Mouse (Mus musculus): Measurements from ENCODE around the gene Usp2. TPM values are rescaled to one million over a fixed set of nuclear protein-coding genes. Genes with fewer than 3 reads are reported as not detected.

The Usp2 gene
- polyA plus RNA-seq, 1 experiment from 2014 or later: 73.5 TPM

DNA sequence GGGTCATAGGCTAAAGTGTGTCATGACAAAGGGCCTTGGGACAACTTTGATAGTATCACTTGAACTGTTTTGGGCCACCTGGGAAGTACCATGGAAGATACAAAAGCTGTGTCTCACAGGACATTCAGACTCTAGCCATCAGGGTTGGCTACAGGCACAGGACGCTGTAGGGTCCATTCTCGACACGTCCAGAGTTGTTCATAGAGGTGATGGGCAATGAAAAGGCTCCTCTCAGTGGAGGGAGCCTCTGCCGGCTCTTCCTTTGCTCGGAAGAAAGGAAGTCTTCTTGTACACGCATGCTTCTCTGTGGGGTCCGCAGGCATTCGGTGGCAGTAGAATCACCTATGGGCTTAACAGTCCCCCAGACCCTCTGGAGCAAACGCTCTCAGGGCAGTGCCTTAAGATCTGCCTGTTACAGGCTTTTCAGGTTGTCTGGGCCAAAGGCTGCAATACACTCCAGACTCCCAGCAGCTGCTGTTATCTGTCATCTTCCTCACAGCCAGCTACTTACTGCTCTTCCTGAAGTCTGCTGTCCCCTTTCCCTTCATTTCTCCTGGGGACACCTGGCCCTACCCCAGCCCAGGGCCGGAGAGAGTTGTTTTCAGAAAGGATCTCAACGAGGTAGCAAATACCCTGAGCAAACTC is 10.6 kb downstream of the Usp2 start:
- H3K4me1 ChIP-seq (ENCODE audit: control insufficient read depth in 2 of 2, insufficient read depth in 2 of 2, low read length in 2 of 2): peaks cover 52 to 81% of the 10 kb centered on the region in 2 experiments

DNA sequence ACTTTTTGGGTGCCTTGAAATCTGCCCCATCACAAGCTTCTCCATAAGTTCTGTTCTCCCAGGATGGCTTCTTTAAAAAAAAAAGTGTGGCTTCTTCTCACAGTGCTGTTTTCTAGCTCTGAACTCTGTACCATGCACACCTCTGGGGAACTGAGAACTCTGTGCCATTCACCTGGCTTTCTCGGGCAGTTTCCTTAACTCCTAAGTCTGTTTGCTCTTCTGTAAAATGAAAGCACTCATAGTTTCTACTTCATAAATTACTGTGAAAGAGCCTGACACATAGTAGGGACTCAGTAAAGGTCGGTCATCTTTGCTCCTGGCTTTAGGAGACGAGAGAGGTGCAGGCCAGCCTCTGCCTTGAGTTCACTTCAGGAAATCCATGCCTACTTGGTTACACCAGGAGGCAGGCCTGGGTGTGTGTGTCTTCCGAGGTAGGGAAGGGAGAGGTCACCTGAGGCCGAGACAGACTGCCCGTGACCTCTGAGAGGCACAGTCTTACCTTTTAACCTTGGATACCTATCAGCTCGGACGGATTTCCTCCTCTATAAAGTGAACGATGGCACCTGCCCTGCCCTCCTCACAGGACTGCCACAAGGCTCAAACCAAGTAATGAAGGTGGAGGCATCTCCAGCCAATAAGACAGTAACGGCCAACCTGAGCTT is 11.4 kb downstream of the Usp2 start:
- H3K4me3 ChIP-seq (ENCODE audit: control insufficient read depth in 1 of 2, insufficient read depth in 1 of 2, low read depth in 1 of 2, low read length in 2 of 2): no peak overlapping the region; a peak in 1 of 4 replicates
- H3K36me3 ChIP-seq (ENCODE audit: control insufficient read depth, insufficient read depth, low read length): peaks cover 22% of the 10 kb centered on the region
- H3K9me3 ChIP-seq (ENCODE audit: control insufficient read depth, low read length): no peaks in the 10 kb centered on the region
- H3K4me1 ChIP-seq (ENCODE audit: control insufficient read depth in 2 of 2, insufficient read depth in 2 of 2, low read length in 2 of 2): peaks cover 45 to 80% of the 10 kb centered on the region in 2 experiments
- no peak for ATAC-seq (ENCODE audit: insufficient number of reproducible peaks, insufficient read depth, low FRiP score, low read depth)
- peak overlapping the region; percentile 48 for H3K4me2 ChIP-seq (ENCODE audit: low read length)
- no peaks in the 10 kb centered on the region for H3K27me3 ChIP-seq (ENCODE audit: control insufficient read depth, insufficient read depth, low read length)
- peak overlapping the region; percentile 57; the same call in 1 of the 2 replicates for H3K9ac ChIP-seq (ENCODE audit: low read length)
- 66% methylated on average over 10 of the region's 10 CpGs for WGBS
- peak overlapping the region; percentile 78 to 85 for H3K27ac ChIP-seq (replicated peaks in 1 of 2; ENCODE audit: control insufficient read depth in 1 of 2, insufficient read depth in 1 of 2, low read depth in 2 of 2, low read length in 2 of 2)

More for the DNA sequence above, 10.6 kb downstream of the Usp2 start:
- 0 out of 2 replicates have a peak overlapping the region, but pooled peaks have one; percentile 3 for H3K4me2 ChIP-seq (ENCODE audit: low read length)
- H3K36me3 ChIP-seq (ENCODE audit: control insufficient read depth, insufficient read depth, low read length): peaks cover 22% of the 10 kb centered on the region
- H3K9ac ChIP-seq (ENCODE audit: low read length): peak overlapping the region; percentile 52
- no peaks in the 10 kb centered on the region for H3K9me3 ChIP-seq (ENCODE audit: control insufficient read depth, low read length)
- H3K27ac ChIP-seq (replicated peaks in 1 of 2; ENCODE audit: control insufficient read depth in 1 of 2, insufficient read depth in 1 of 2, low read depth in 2 of 2, low read length in 2 of 2): peak overlapping the region in 1 of 2 experiments; percentile 85; a peak in 2 of 4 replicates
- ATAC-seq (ENCODE audit: insufficient number of reproducible peaks, insufficient read depth, low FRiP score, low read depth): no peak
- no peak overlapping the region for H3K4me3 ChIP-seq (ENCODE audit: control insufficient read depth in 1 of 2, insufficient read depth in 1 of 2, low read depth in 1 of 2, low read length in 2 of 2)
- 84% methylated on average over 11 of the region's 11 CpGs for WGBS
- H3K27me3 ChIP-seq (ENCODE audit: control insufficient read depth, insufficient read depth, low read length): no peaks in the 10 kb centered on the region

- no peak overlapping the region; a peak in 1 of 4 replicates for H3K4me3 ChIP-seq (ENCODE audit: control insufficient read depth in 1 of 2, insufficient read depth in 1 of 2, low read depth in 1 of 2, low read length in 2 of 2)
- H3K27ac ChIP-seq (replicated peaks in 1 of 2; ENCODE audit: control insufficient read depth in 1 of 2, insufficient read depth in 1 of 2, low read depth in 2 of 2, low read length in 2 of 2): peak overlapping the region; percentile 78 to 85
- H3K9ac ChIP-seq (ENCODE audit: low read length): peak overlapping the region; percentile 57; the same call in 1 of the 2 replicates
- H3K4me2 ChIP-seq (ENCODE audit: low read length): peak overlapping the region; percentile 48
- peaks cover 22% of the 10 kb centered on the region for H3K36me3 ChIP-seq (ENCODE audit: control insufficient read depth, insufficient read depth, low read length)
- H3K9me3 ChIP-seq (ENCODE audit: control insufficient read depth, low read length): no peaks in the 10 kb centered on the region
- peak; percentile 74 for ATAC-seq (ENCODE audit: insufficient number of reproducible peaks, insufficient read depth, low FRiP score, low read depth)
- 14% methylated on average over 13 of the region's 16 CpGs for WGBS
- H3K4me1 ChIP-seq (ENCODE audit: control insufficient read depth in 2 of 2, insufficient read depth in 2 of 2, low read length in 2 of 2): peaks cover 49 to 85% of the 10 kb centered on the region in 2 experiments
- no peaks in the 10 kb centered on the region for H3K27me3 ChIP-seq (ENCODE audit: control insufficient read depth, insufficient read depth, low read length)
These were observed 12.3 kb downstream of the Usp2 start for GRCm38 (mm10) chr9:44078955-44079756.

DNA sequence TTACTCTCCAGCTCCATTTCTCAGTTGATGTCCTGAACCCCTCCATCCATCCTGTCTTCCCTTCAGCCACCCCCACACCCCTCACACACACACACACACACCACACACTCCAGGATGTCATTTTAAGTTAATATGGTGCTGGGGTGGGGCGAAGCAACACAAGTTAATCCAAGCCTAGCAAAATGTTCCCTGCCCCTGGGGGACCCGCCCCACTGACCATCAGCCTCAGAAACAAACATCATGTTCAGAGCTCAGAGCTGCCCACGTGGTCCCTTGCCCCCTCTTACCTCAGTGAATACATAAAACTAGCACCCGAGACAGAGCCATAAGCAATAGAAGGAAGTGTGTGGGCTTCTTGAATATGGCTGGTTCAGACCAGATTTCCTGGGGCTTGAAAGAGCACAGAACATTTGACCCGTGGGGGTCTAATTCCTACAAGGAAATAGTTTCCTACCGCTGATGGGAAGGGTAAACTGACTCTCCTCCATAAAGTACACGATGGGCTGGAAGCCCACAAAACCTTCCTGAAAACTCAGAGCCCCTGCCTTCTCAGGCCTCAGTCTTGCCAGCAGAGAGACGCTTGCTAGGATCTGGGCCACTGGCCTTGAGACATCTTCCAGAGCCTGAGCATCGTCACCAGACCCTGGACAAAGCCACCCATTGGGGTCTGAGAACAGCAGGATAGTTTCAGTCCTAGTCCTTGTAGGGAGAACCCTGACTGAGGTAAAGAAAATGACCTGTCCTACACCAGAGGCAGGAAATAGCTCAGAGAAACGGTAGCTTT is 13.4 kb downstream of the Usp2 start:
- 70% methylated on average over 10 of the region's 10 CpGs for WGBS
- peaks cover 51 to 88% of the 10 kb centered on the region in 2 experiments for H3K4me1 ChIP-seq (ENCODE audit: control insufficient read depth in 2 of 2, insufficient read depth in 2 of 2, low read length in 2 of 2)
- H3K9ac ChIP-seq (ENCODE audit: low read length): 0 out of 2 replicates have a peak overlapping the region, but pooled peaks have one; percentile 21

DNA sequence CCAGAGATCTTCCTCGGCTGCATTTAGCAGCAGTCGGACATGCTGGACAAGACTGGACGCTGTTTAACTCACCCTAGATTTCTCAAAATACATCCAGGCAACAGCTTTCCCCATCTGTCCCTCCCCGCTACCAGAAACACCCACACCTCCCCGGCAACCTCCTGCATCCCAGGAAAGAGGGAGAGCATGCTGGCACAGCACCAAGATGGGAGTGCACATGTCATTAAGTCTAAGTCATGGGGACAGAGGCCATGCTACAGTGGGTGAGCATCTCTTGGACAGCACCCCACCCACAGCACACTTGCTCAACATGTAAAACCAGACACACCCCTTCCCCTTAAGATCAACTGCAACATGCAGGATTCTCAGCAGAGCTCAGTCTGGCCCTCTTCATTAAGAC is 14.1 kb downstream of the Usp2 start:
- WGBS: 31% methylated on average over 5 of the region's 5 CpGs
- ATAC-seq (ENCODE audit: insufficient number of reproducible peaks, insufficient read depth, low FRiP score, low read depth): no peak
- no peak overlapping the region for H3K4me3 ChIP-seq (ENCODE audit: control insufficient read depth in 1 of 2, insufficient read depth in 1 of 2, low read depth in 1 of 2, low read length in 2 of 2)
- H3K9me3 ChIP-seq (ENCODE audit: control insufficient read depth, low read length): no peaks in the 10 kb centered on the region
- peak overlapping the region; percentile 13; the same call in 1 of the 2 replicates for H3K9ac ChIP-seq (ENCODE audit: low read length)
- H3K27me3 ChIP-seq (ENCODE audit: control insufficient read depth, insufficient read depth, low read length): no peaks in the 10 kb centered on the region
- no peak overlapping the region for H3K4me2 ChIP-seq (ENCODE audit: low read length)
- peaks cover 53 to 83% of the 10 kb centered on the region in 2 experiments for H3K4me1 ChIP-seq (ENCODE audit: control insufficient read depth in 2 of 2, insufficient read depth in 2 of 2, low read length in 2 of 2)
- peak overlapping the region in 1 of 2 experiments; percentile 61; a peak in 2 of 4 replicates for H3K27ac ChIP-seq (replicated peaks in 1 of 2; ENCODE audit: control insufficient read depth in 1 of 2, insufficient read depth in 1 of 2, low read depth in 2 of 2, low read length in 2 of 2)
- H3K36me3 ChIP-seq (ENCODE audit: control insufficient read depth, insufficient read depth, low read length): peaks cover 16% of the 10 kb centered on the region

More for the DNA sequence above, 13.4 kb downstream of the Usp2 start:
- H3K4me3 ChIP-seq (ENCODE audit: control insufficient read depth in 1 of 2, insufficient read depth in 1 of 2, low read depth in 1 of 2, low read length in 2 of 2): no peak overlapping the region
- H3K27me3 ChIP-seq (ENCODE audit: control insufficient read depth, insufficient read depth, low read length): no peaks in the 10 kb centered on the region
- ATAC-seq (ENCODE audit: insufficient number of reproducible peaks, insufficient read depth, low FRiP score, low read depth): no peak
- H3K36me3 ChIP-seq (ENCODE audit: control insufficient read depth, insufficient read depth, low read length): peaks cover 22% of the 10 kb centered on the region
- H3K27ac ChIP-seq (replicated peaks in 1 of 2; ENCODE audit: control insufficient read depth in 1 of 2, insufficient read depth in 1 of 2, low read depth in 2 of 2, low read length in 2 of 2): peak overlapping the region in 1 of 2 experiments; percentile 85; a peak in 2 of 4 replicates
- no peaks in the 10 kb centered on the region for H3K9me3 ChIP-seq (ENCODE audit: control insufficient read depth, low read length)
- no peak overlapping the region for H3K4me2 ChIP-seq (ENCODE audit: low read length)

GRCm38 (mm10) chr9:44081581-44081980 is 14.8 kb downstream of the Usp2 start:
- no peak for ATAC-seq (ENCODE audit: insufficient number of reproducible peaks, insufficient read depth, low FRiP score, low read depth)
- H3K36me3 ChIP-seq (ENCODE audit: control insufficient read depth, insufficient read depth, low read length): peaks cover 11% of the 10 kb centered on the region; the same call in 1 of the 2 replicates
- no peak overlapping the region for H3K4me2 ChIP-seq (ENCODE audit: low read length)
- no peaks in the 10 kb centered on the region for H3K9me3 ChIP-seq (ENCODE audit: control insufficient read depth, low read length)
- WGBS: 79% methylated on average over 5 of the region's 5 CpGs
- no peaks in the 10 kb centered on the region for H3K27me3 ChIP-seq (ENCODE audit: control insufficient read depth, insufficient read depth, low read length)
- peaks cover 52 to 78% of the 10 kb centered on the region in 2 experiments for H3K4me1 ChIP-seq (ENCODE audit: control insufficient read depth in 2 of 2, insufficient read depth in 2 of 2, low read length in 2 of 2)
- H3K9ac ChIP-seq (ENCODE audit: low read length): no peak overlapping the region
- H3K27ac ChIP-seq (replicated peaks in 1 of 2; ENCODE audit: control insufficient read depth in 1 of 2, insufficient read depth in 1 of 2, low read depth in 2 of 2, low read length in 2 of 2): no peak overlapping the region
- no peak overlapping the region for H3K4me3 ChIP-seq (ENCODE audit: control insufficient read depth in 1 of 2, insufficient read depth in 1 of 2, low read depth in 1 of 2, low read length in 2 of 2)

All from heart, embryonic 14.5 days (tissue).